Mouse (Mus musculus) right cerebral cortex, postnatal 14 days (tissue): Measurements from ENCODE around the gene Sema3b.

Experiments used
- DNase-seq: peaks from one replicate; pipeline ENCODE4 v3.0.0; 2022

The Sema3b gene

GRCm38 (mm10) chr9:107632478-107632877, 23.4 kb upstream of the Sema3b start:
- no peak for DNase-seq

- no peak for DNase-seq
Measured at GRCm38 (mm10) chr9:107631861-107632260, 22.8 kb upstream of the Sema3b start.

- no peak for DNase-seq
Measured at GRCm38 (mm10) chr9:107631311-107631826, 22.3 kb upstream of the Sema3b start.

- peak; percentile 57 for DNase-seq
Measured at GRCm38 (mm10) chr9:107630576-107630975, 21.5 kb upstream of the Sema3b start.

GRCm38 (mm10) chr9:107629901-107630425, 20.9 kb upstream of the Sema3b start:
- DNase-seq = no peak

- no peak for DNase-seq
Measured at GRCm38 (mm10) chr9:107629411-107629730, 20.3 kb upstream of the Sema3b start.

- DNase-seq = no peak
Measured at GRCm38 (mm10) chr9:107628721-107629410, 19.8 kb upstream of the Sema3b start.

- no peak for DNase-seq
Measured at GRCm38 (mm10) chr9:107627387-107628255, 18.6 kb upstream of the Sema3b start.

- peak; percentile 90 for DNase-seq
Measured at GRCm38 (mm10) chr9:107626844-107627277, 17.8 kb upstream of the Sema3b start.

GRCm38 (mm10) chr9:107626158-107626843, 17.3 kb upstream of the Sema3b start:
- DNase-seq = peak; percentile 38

- DNase-seq = no peak
Measured at GRCm38 (mm10) chr9:107625351-107626128, 16.5 kb upstream of the Sema3b start.

- no peak for DNase-seq
Measured at GRCm38 (mm10) chr9:107624951-107625350, 15.9 kb upstream of the Sema3b start.

GRCm38 (mm10) chr9:107624539-107624938, 15.5 kb upstream of the Sema3b start:
- DNase-seq = no peak

GRCm38 (mm10) chr9:107620954-107621353, 11.9 kb upstream of the Sema3b start:
- DNase-seq = no peak

GRCm38 (mm10) chr9:107619546-107619879, 10.5 kb upstream of the Sema3b start:
- DNase-seq = no peak

GRCm38 (mm10) chr9:107618778-107619545, 9.9 kb upstream of the Sema3b start:
- DNase-seq = no peak

GRCm38 (mm10) chr9:107618098-107618497, 9.1 kb upstream of the Sema3b start:
- DNase-seq = no peak

GRCm38 (mm10) chr9:107617461-107617860, 8.4 kb upstream of the Sema3b start:
- DNase-seq = no peak

GRCm38 (mm10) chr9:107615035-107615434, 6.0 kb upstream of the Sema3b start:
- DNase-seq = no peak

- no peak for DNase-seq
Measured at GRCm38 (mm10) chr9:107612945-107613569, 4.0 kb upstream of the Sema3b start.
